Mouse (Mus musculus) R1 (cell line): ENCODE measurements around the gene Sept10.

ENCODE experiments used
- DNase-seq: peaks from one replicate; pipeline ENCODE4 v3.0.0-alpha.2; 2018; ENCODE audit warnings: low read depth, low spot score

Sept10 gene

GRCm38 (mm10) chr10:59127637-59128036, 94.0 kb downstream of the Sept10 start:
- no peak for DNase-seq

- DNase-seq: no peak
Observed at GRCm38 (mm10) chr10:59125497-59125896, 96.2 kb downstream of the Sept10 start.

GRCm38 (mm10) chr10:59119811-59120210, 101.8 kb downstream of the Sept10 start:
- no peak for DNase-seq

- no peak for DNase-seq
Observed at GRCm38 (mm10) chr10:59119001-59119400, 102.6 kb downstream of the Sept10 start.

- DNase-seq: no peak
Observed at GRCm38 (mm10) chr10:59117555-59117954, 104.1 kb downstream of the Sept10 start.

- no peak for DNase-seq
Observed at GRCm38 (mm10) chr10:59116331-59116730, 105.3 kb downstream of the Sept10 start.

GRCm38 (mm10) chr10:59115691-59116090, 106.0 kb downstream of the Sept10 start:
- no peak for DNase-seq

- no peak for DNase-seq
Observed at GRCm38 (mm10) chr10:59114535-59115291, 106.9 kb downstream of the Sept10 start.

- no peak for DNase-seq
Observed at GRCm38 (mm10) chr10:59113386-59113785, 108.3 kb downstream of the Sept10 start.

- DNase-seq: no peak
Observed at GRCm38 (mm10) chr10:59112755-59113154, 108.9 kb downstream of the Sept10 start.

GRCm38 (mm10) chr10:59110386-59110785, 111.3 kb downstream of the Sept10 start:
- no peak for DNase-seq

GRCm38 (mm10) chr10:59109015-59109414, 112.6 kb downstream of the Sept10 start:
- DNase-seq: peak; percentile 82

GRCm38 (mm10) chr10:59106644-59107043, 115.0 kb downstream of the Sept10 start:
- no peak for DNase-seq

- no peak for DNase-seq
Observed at GRCm38 (mm10) chr10:59105885-59106284, 115.8 kb downstream of the Sept10 start.

- DNase-seq: no peak
Observed at GRCm38 (mm10) chr10:59104683-59105082, 117.0 kb downstream of the Sept10 start.

- peak; percentile 51 for DNase-seq
Observed at GRCm38 (mm10) chr10:59103076-59103475, 118.6 kb downstream of the Sept10 start.

- DNase-seq: no peak
Observed at GRCm38 (mm10) chr10:59091988-59092387, 129.7 kb downstream of the Sept10 start.
